Mouse (Mus musculus): ENCODE measurements around the gene Fam98c. TPM values are rescaled to one million over a fixed set of nuclear protein-coding genes. Genes with fewer than 3 reads are reported as not detected.

The Fam98c gene
- polyA plus RNA-seq, 1 experiment from 2014 or later = 53.1 TPM

GRCm38 (mm10) chr7:29170755-29171561 lies 14.9 kb upstream of the Fam98c start:
- Histone ChIP-seq H3K9me3 (replicated peaks) (no peaks in the 10 kb centered on the region), H3K27ac (replicated peaks) (no peak overlapping the region), H3K36me3 (peaks cover 36% of the 10 kb centered on the region), H3K4me1 (peaks cover 44% of the 10 kb centered on the region), H3K4me2 (peak overlapping the region; percentile 78), H3K4me3 (replicated peaks) (peak overlapping the region; percentile 78), H3K27me3 (replicated peaks) (peaks cover 50% of the 10 kb centered on the region), H3K9ac (replicated peaks) (0 out of 2 replicates have a peak overlapping the region, but pooled peaks have one; percentile 14)
- under 1% methylated on average over 42 of the region's 43 CpGs for WGBS
- ATAC-seq (ENCODE audit: low FRiP score) = no peak

- peak; percentile 76 for ATAC-seq (ENCODE audit: low FRiP score)
- Histone ChIP-seq H3K27me3 (replicated peaks) (peaks cover 43% of the 10 kb centered on the region), H3K36me3 (peaks cover 30% of the 10 kb centered on the region), H3K4me2 (peak within 1 kb of the TSS; percentile 78), H3K9me3 (replicated peaks) (no peaks in the 10 kb centered on the region), H3K4me3 (replicated peaks) (peak within 1 kb of the TSS; percentile 78), H3K27ac (replicated peaks) (peak within 1 kb of the TSS; percentile 92), H3K9ac (replicated peaks) (peak within 1 kb of the TSS; percentile 72), H3K4me1 (peaks cover 44% of the 10 kb centered on the region)
- WGBS = under 1% methylated on average over 30 of the region's 30 CpGs
Measured at GRCm38 (mm10) chr7:29170066-29170754, 14.2 kb upstream of the Fam98c start, which contains the start of the genes Ggn and Spred3. Gene Ggn, plus strand, starts transcription at chr7:29170210. Gene Spred3, minus strand, starts transcription at chr7:29170411.

GRCm38 (mm10) chr7:29169231-29170065 lies 13.4 kb upstream of the Fam98c start:
- Histone ChIP-seq H3K27ac (replicated peaks) (peak overlapping the region; percentile 92), H3K4me3 (replicated peaks) (peak overlapping the region; percentile 78), H3K4me2 (peak overlapping the region; percentile 78), H3K4me1 (peaks cover 44% of the 10 kb centered on the region), H3K9ac (replicated peaks) (peak overlapping the region; percentile 72), H3K9me3 (replicated peaks) (no peaks in the 10 kb centered on the region), H3K27me3 (replicated peaks) (peaks cover 35% of the 10 kb centered on the region), H3K36me3 (peaks cover 27% of the 10 kb centered on the region)
- peak; percentile 86 for ATAC-seq (ENCODE audit: low FRiP score)
- 0% methylated on average over 31 of the region's 39 CpGs for WGBS

- H3K4me2 ChIP-seq = peak overlapping the region; percentile 78
- peak; percentile 23 for ATAC-seq (ENCODE audit: low FRiP score)
- peaks cover 21% of the 10 kb centered on the region for H3K36me3 ChIP-seq
- H3K4me3 ChIP-seq (replicated peaks) = peak overlapping the region; percentile 78
- peaks cover 44% of the 10 kb centered on the region for H3K4me1 ChIP-seq
- peak overlapping the region; percentile 92 for H3K27ac ChIP-seq (replicated peaks)
- peaks cover 29% of the 10 kb centered on the region for H3K27me3 ChIP-seq (replicated peaks)
- no peaks in the 10 kb centered on the region for H3K9me3 ChIP-seq (replicated peaks)
- WGBS = 1% methylated on average over 13 of the region's 14 CpGs
- H3K9ac ChIP-seq (replicated peaks) = peak overlapping the region; percentile 72
Measured at GRCm38 (mm10) chr7:29168791-29169230, 12.8 kb upstream of the Fam98c start.

GRCm38 (mm10) chr7:29168121-29168695 lies 12.2 kb upstream of the Fam98c start:
- peak overlapping the region; percentile 78 for H3K4me2 ChIP-seq
- 1% methylated on average over 10 of the region's 10 CpGs for WGBS
- no peaks in the 10 kb centered on the region for H3K9me3 ChIP-seq (replicated peaks)
- peaks cover 15% of the 10 kb centered on the region for H3K36me3 ChIP-seq
- peak overlapping the region; percentile 92 for H3K27ac ChIP-seq (replicated peaks)
- H3K27me3 ChIP-seq (replicated peaks) = peaks cover 23% of the 10 kb centered on the region
- H3K4me3 ChIP-seq (replicated peaks) = peak overlapping the region; percentile 78
- peak overlapping the region; percentile 72 for H3K9ac ChIP-seq (replicated peaks)
- ATAC-seq (ENCODE audit: low FRiP score) = no peak
- peaks cover 44% of the 10 kb centered on the region for H3K4me1 ChIP-seq

- Histone ChIP-seq H3K4me2 (peak overlapping the region; percentile 78), H3K9me3 (replicated peaks) (no peaks in the 10 kb centered on the region), H3K36me3 (peaks cover 11% of the 10 kb centered on the region), H3K4me1 (peaks cover 45% of the 10 kb centered on the region), H3K27ac (replicated peaks) (0 out of 2 replicates have a peak overlapping the region, but pooled peaks have one; percentile 18), H3K27me3 (replicated peaks) (peaks cover 17% of the 10 kb centered on the region), H3K9ac (replicated peaks) (peak overlapping the region; percentile 72), H3K4me3 (replicated peaks) (peak overlapping the region; percentile 78)
- ATAC-seq (ENCODE audit: low FRiP score) = no peak
- WGBS = 15% methylated on average over 17 of the region's 19 CpGs
Measured at GRCm38 (mm10) chr7:29167656-29168055, 11.6 kb upstream of the Fam98c start.

- Histone ChIP-seq H3K4me2 (no peak overlapping the region), H3K4me3 (replicated peaks) (no peak overlapping the region), H3K9me3 (replicated peaks) (no peaks in the 10 kb centered on the region), H3K36me3 (peaks cover 29% of the 10 kb centered on the region), H3K27me3 (replicated peaks) (peaks cover 8% of the 10 kb centered on the region; the same call in 1 of the 2 replicates), H3K9ac (replicated peaks) (no peak overlapping the region), H3K27ac (replicated peaks) (no peak overlapping the region), H3K4me1 (peaks cover 11% of the 10 kb centered on the region)
- ATAC-seq (ENCODE audit: low FRiP score) = no peak
- WGBS = 26% methylated on average over 9 of the region's 9 CpGs
Measured at GRCm38 (mm10) chr7:29162750-29163525, 6.9 kb upstream of the Fam98c start.

GRCm38 (mm10) chr7:29162294-29162693 lies 6.3 kb upstream of the Fam98c start:
- ATAC-seq (ENCODE audit: low FRiP score) = no peak
- Histone ChIP-seq H3K9ac (replicated peaks) (no peak overlapping the region), H3K9me3 (replicated peaks) (no peaks in the 10 kb centered on the region), H3K36me3 (peaks cover 29% of the 10 kb centered on the region), H3K27ac (replicated peaks) (no peak overlapping the region), H3K4me3 (replicated peaks) (no peak overlapping the region), H3K4me1 (peaks cover 4% of the 10 kb centered on the region; the same call in 1 of the 2 replicates), H3K27me3 (replicated peaks) (peaks cover 8% of the 10 kb centered on the region; the same call in 1 of the 2 replicates), H3K4me2 (no peak overlapping the region)
- WGBS = 84% methylated on average over 5 of the region's 5 CpGs

- no peak overlapping the region for H3K4me2 ChIP-seq
- no peak overlapping the region for H3K9ac ChIP-seq (replicated peaks)
- peaks cover 17% of the 10 kb centered on the region for H3K4me1 ChIP-seq
- peaks cover 8% of the 10 kb centered on the region; the same call in 1 of the 2 replicates for H3K27me3 ChIP-seq (replicated peaks)
- H3K36me3 ChIP-seq = peaks cover 25% of the 10 kb centered on the region
- H3K9me3 ChIP-seq (replicated peaks) = no peaks in the 10 kb centered on the region
- ATAC-seq (ENCODE audit: low FRiP score) = no peak
- 5% methylated on average over 5 of the region's 5 CpGs for WGBS
- H3K27ac ChIP-seq (replicated peaks) = no peak overlapping the region
- H3K4me3 ChIP-seq (replicated peaks) = no peak overlapping the region
Measured at GRCm38 (mm10) chr7:29158264-29158663, 2.2 kb upstream of the Fam98c start.

- 7% methylated on average over 33 of the region's 37 CpGs for WGBS
- H3K4me2 ChIP-seq = peak overlapping the region; percentile 78
- H3K4me3 ChIP-seq (replicated peaks) = peak overlapping the region; percentile 94
- H3K9ac ChIP-seq (replicated peaks) = peak overlapping the region; percentile 74
- 0 out of 2 replicates have a peak, but pooled peaks cover 5% of the 10 kb centered on the region for H3K36me3 ChIP-seq
- H3K27ac ChIP-seq (replicated peaks) = peak overlapping the region; percentile 86
- peaks cover 8% of the 10 kb centered on the region; the same call in 1 of the 2 replicates for H3K27me3 ChIP-seq (replicated peaks)
- ATAC-seq (ENCODE audit: low FRiP score) = peak; percentile 94
- no peaks in the 10 kb centered on the region for H3K9me3 ChIP-seq (replicated peaks)
- peaks cover 15% of the 10 kb centered on the region for H3K4me1 ChIP-seq
Measured at GRCm38 (mm10) chr7:29155196-29155837, 717 bp downstream of the Fam98c start.
